Mouse (Mus musculus) forebrain, embryonic 12.5 days (tissue): ENCODE data around the gene Nat14. TPM values are rescaled to one million over a fixed set of nuclear protein-coding genes. Genes with fewer than 3 reads are reported as not detected.

Experiments
- ATAC-seq: fragments of 200-750 bp; cut with Nextera tagmentation; 2 replicates; pipeline ENCODE4 v1.8.0; 2017; ENCODE audit warnings: moderate TSS enrichment; ENCODE audit not compliant: low FRiP score
- H3K27ac ChIP-seq: fragments of 300-500 bp; sonication (generic); 2 replicates; pipeline ENCODE4 v1.5.1; 2016; ENCODE audit warnings: mild to moderate bottlenecking
- H3K27me3 ChIP-seq: fragments of 300-500 bp; sonication (generic); 2 replicates; pipeline ENCODE4 v1.6.1; 2016; ENCODE audit warnings: mild to moderate bottlenecking
- H3K36me3 ChIP-seq: fragments of 300-500 bp; sonication (generic); replicated peaks from 2 replicates; pipeline ENCODE4 v1.6.1; 2016; ENCODE audit warnings: mild to moderate bottlenecking
- H3K4me1 ChIP-seq: fragments of 300-500 bp; sonication (generic); 2 replicates; pipeline ENCODE4 v1.6.1; 2016
- H3K4me2 ChIP-seq: fragments of 300-500 bp; sonication (generic); 2 replicates; pipeline ENCODE4 v1.6.1; 2016; ENCODE audit warnings: mild to moderate bottlenecking, moderate library complexity
- H3K4me3 ChIP-seq: fragments of 300-500 bp; sonication (generic); replicated peaks from 2 replicates; pipeline ENCODE4 v1.5.1; 2016; ENCODE audit warnings: mild to moderate bottlenecking
- H3K9ac ChIP-seq: fragments of 300-500 bp; sonication (generic); 2 replicates; pipeline ENCODE4 v1.6.1; 2016; ENCODE audit warnings: mild to moderate bottlenecking
- H3K9me3 ChIP-seq: fragments of 300-500 bp; sonication (generic); 2 replicates; pipeline ENCODE4 v1.6.1; 2016
- WGBS: fragments of 180-500 bp; shearing (Covaris S2); methylation state at CpG from one replicate; pipeline ENCODE4 v1.1.7; 2016; 5-methylcytosine and 5-hydroxymethylcytosine counted together
- polyA plus RNA-seq: library from polyadenylated mRNA; unstranded; fragments of >200 nt; fragmentation: Nextera tagmentation; extraction: Ambion mirVana; gene quantifications from 2 replicates; pipeline ENCODE4 v1.2.1, GENCODE M21; 2016

The Nat14 gene
- polyA plus RNA-seq, 1 experiment from 2014 or later: 19.4 TPM

DNA sequence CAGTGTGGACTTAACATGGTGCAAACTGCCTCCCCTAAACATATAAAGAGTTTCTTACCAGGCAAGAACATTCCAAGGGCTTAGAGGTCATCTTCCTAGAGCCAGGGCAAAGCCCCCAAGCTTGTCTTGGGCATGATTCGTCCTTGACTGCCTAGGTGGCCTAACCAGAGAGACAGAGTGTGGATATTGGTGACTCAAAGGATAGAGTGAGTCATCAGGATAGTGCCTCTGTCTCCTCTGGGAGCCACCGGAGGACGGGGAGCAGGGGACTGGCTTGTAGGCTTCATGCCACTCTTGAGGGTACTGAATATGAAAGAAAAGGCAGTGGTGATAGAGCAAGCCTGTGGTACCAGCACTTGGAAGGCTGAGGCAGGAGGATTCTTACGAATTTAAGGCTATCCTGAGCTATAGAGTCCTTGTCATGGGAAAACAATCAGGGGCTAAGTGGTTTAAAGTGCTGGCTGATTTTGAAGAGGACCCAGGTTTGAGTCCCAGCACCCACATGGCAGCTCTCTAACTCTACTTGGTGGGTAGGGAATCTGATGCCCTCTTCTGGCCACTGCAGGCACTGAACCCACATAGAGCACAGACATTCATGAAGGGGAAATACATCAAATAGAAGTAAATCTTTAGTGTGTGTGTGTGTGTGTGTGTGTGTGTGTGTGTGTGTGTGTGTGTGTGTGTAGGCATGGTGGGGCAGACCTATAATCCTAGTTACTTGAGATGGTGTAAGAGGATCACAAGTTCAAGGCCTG, 12.5 kb downstream of the Nat14 start:
- 0 out of 2 replicates have a peak, but pooled peaks cover 7% of the 10 kb centered on the region for H3K9me3 ChIP-seq
- no peaks in the 10 kb centered on the region for H3K4me1 ChIP-seq
- H3K36me3 ChIP-seq: no peaks in the 10 kb centered on the region
- no peak overlapping the region for H3K4me2 ChIP-seq
- H3K27ac ChIP-seq: no peak overlapping the region
- H3K27me3 ChIP-seq: no peaks in the 10 kb centered on the region
- 74% methylated on average over 4 of the region's 4 CpGs for WGBS
- no peak overlapping the region for H3K4me3 ChIP-seq
- no peak for ATAC-seq
- no peak overlapping the region for H3K9ac ChIP-seq

GRCm38 (mm10) chr7:4936832-4937231, 15.0 kb downstream of the Nat14 start:
- Histone ChIP-seq H3K27me3 (no peaks in the 10 kb centered on the region), H3K9ac (no peak overlapping the region), H3K4me3 (no peak overlapping the region), H3K27ac (no peak overlapping the region), H3K4me1 (no peaks in the 10 kb centered on the region), H3K36me3 (no peaks in the 10 kb centered on the region), H3K4me2 (no peak overlapping the region), H3K9me3 (0 out of 2 replicates have a peak, but pooled peaks cover 7% of the 10 kb centered on the region)
- ATAC-seq: no peak
- 84% methylated on average over 10 of the region's 10 CpGs for WGBS

DNA sequence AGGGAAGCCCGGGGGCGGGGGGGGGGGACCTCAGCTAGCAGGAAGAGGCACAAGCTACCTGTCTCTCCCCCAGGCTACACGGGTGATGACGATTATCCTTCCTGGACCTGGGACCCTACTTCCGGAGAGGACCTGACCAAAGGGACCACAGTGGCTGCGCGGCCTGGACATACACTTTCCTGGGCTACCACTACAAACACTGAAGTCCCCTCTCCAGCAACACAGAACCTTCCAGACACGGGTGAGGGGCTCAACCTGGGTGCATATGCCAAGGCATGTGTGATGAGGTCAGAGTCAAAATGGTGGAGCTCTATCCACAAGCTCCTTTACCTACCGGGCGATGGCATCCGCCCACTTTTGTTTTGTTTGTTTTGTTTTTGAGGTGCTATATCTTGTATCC, 15.6 kb downstream of the Nat14 start:
- H3K36me3 ChIP-seq: no peaks in the 10 kb centered on the region
- H3K4me2 ChIP-seq: no peak overlapping the region
- no peak overlapping the region for H3K4me3 ChIP-seq
- H3K9me3 ChIP-seq: 0 out of 2 replicates have a peak, but pooled peaks cover 7% of the 10 kb centered on the region
- H3K27ac ChIP-seq: no peak overlapping the region
- no peaks in the 10 kb centered on the region for H3K27me3 ChIP-seq
- H3K9ac ChIP-seq: no peak overlapping the region
- ATAC-seq: no peak
- WGBS: 87% methylated on average over 10 of the region's 11 CpGs
- H3K4me1 ChIP-seq: no peaks in the 10 kb centered on the region

DNA sequence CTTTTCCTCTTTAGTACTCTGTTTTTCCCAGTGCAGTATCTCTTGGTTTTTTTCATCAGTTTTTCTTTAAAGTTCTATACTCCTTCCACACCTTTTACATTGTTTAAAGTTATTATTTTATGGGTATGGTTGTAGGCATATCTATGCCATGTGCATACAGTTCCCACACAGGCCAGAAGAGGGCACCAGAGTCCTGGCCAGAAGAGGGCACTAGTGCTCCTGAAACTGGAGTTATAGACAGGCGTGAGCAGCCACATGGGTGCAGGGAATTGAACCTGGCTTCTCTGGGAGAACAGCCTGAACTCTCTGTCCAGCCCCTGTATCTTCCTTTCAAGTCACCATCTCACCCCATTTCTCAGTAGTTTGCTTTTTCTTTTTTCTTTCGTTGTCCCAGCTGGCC, 16.6 kb downstream of the Nat14 start:
- no peaks in the 10 kb centered on the region for H3K27me3 ChIP-seq
- ATAC-seq: no peak; the same call in 1 of the 2 replicates
- WGBS: 30% methylated on average over 2 of the region's 2 CpGs

GRCm38 (mm10) chr7:4940068-4940479, 18.2 kb downstream of the Nat14 start:
- ATAC-seq: peak; percentile 67; the same call in 1 of the 2 replicates
- WGBS: 21% methylated on average over 9 of the region's 9 CpGs

More for the DNA sequence above, 16.6 kb downstream of the Nat14 start:
- H3K36me3 ChIP-seq: no peaks in the 10 kb centered on the region
- H3K4me1 ChIP-seq: peaks cover 2% of the 10 kb centered on the region; the same call in 1 of the 2 replicates
- H3K27ac ChIP-seq: no peak overlapping the region
- H3K9ac ChIP-seq: no peak overlapping the region
- H3K4me3 ChIP-seq: no peak overlapping the region
- 0 out of 2 replicates have a peak, but pooled peaks cover 7% of the 10 kb centered on the region for H3K9me3 ChIP-seq
- no peak overlapping the region for H3K4me2 ChIP-seq

DNA sequence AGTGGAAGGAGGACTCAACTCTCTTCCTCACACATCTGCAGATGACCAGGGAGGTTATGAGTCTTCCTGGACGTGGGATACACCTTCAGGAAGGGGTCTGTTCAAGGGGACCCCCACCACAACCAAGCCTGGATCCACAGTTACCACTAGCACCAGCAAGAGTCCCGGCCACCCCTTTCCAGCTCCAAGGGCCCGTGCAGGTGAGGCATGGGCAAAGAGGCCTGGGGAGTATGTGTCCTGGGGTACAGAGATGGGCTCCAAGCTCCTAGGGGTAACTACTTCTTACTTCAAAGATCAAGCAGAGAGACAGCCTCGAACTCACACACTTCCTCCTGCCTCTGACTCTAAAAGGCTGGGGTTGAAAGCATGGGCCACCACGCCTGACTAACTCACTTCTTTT, 20.8 kb downstream of the Nat14 start:
- no peak overlapping the region for H3K27ac ChIP-seq
- 56% methylated on average over 5 of the region's 5 CpGs for WGBS

More at GRCm38 (mm10) chr7:4940068-4940479, 18.2 kb downstream of the Nat14 start:
- Histone ChIP-seq H3K27ac (no peak overlapping the region), H3K9ac (no peak overlapping the region), H3K27me3 (no peaks in the 10 kb centered on the region), H3K9me3 (no peaks in the 10 kb centered on the region), H3K4me1 (peaks cover 4% of the 10 kb centered on the region; the same call in 1 of the 2 replicates), H3K4me2 (no peak overlapping the region), H3K36me3 (no peaks in the 10 kb centered on the region), H3K4me3 (no peak overlapping the region)

GRCm38 (mm10) chr7:4943223-4943815, 21.5 kb downstream of the Nat14 start:
- no peaks in the 10 kb centered on the region for H3K9me3 ChIP-seq
- no peaks in the 10 kb centered on the region for H3K36me3 ChIP-seq
- H3K4me3 ChIP-seq: peak overlapping the region; percentile 28
- 19% methylated on average over 15 of the region's 15 CpGs for WGBS
- H3K4me2 ChIP-seq: peak overlapping the region; percentile 45
- H3K27ac ChIP-seq: no peak overlapping the region
- no peak overlapping the region; the same call in 1 of the 2 replicates for H3K9ac ChIP-seq
- no peaks in the 10 kb centered on the region for H3K27me3 ChIP-seq
- H3K4me1 ChIP-seq: peaks cover 4% of the 10 kb centered on the region; the same call in 1 of the 2 replicates
- peak; percentile 76 for ATAC-seq

More for the DNA sequence above, 20.8 kb downstream of the Nat14 start:
- Histone ChIP-seq H3K36me3 (no peaks in the 10 kb centered on the region), H3K4me2 (no peak overlapping the region), H3K9me3 (no peaks in the 10 kb centered on the region), H3K9ac (no peak overlapping the region), H3K4me1 (peaks cover 4% of the 10 kb centered on the region; the same call in 1 of the 2 replicates), H3K27me3 (no peaks in the 10 kb centered on the region), H3K4me3 (no peak overlapping the region)
- ATAC-seq: no peak

DNA sequence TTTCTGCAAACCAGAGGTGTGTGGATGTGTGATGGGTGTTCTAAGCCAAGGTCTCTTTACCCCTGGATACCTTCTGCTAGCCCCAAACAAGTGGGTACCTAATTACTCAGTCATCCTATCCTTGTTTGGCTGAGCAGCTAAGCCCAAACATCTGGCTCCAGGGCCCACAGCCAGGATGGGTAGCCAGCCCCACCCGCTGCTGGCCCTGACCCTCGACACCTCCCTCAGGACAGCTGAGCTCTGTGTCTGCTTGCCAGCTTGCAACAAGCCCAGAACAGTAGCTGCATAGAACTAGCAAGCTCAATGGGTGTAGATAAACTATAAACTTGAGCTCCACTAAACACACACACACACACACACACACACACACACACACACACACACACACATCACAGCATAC, 26.0 kb downstream of the Nat14 start:
- ATAC-seq: no peak
- no peak overlapping the region for H3K4me3 ChIP-seq
- WGBS: 73% methylated on average over 2 of the region's 2 CpGs
- no peak overlapping the region for H3K27ac ChIP-seq
- H3K27me3 ChIP-seq: no peaks in the 10 kb centered on the region
- H3K9me3 ChIP-seq: no peaks in the 10 kb centered on the region
- H3K4me2 ChIP-seq: no peak overlapping the region
- no peaks in the 10 kb centered on the region for H3K36me3 ChIP-seq
- peaks cover 4% of the 10 kb centered on the region; the same call in 1 of the 2 replicates for H3K4me1 ChIP-seq
- no peak overlapping the region for H3K9ac ChIP-seq

DNA sequence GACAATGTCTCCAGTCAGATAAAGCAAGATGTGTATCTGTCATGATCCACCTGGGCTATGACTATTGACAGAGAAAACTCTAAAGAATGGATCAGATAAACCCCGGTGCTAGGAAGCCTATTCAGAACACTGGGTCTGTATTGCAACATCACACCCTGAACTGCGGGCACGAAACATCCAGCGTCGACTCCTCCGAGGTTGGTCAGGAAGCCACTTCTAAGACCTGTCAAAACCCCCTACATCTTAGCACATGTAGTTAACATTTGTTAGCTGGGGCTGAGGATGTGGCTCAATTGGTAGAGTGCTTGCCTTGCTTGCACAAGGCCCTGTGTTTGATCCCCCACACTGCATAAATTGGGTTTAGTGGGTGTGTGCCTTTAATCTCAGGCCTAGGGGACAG, 26.6 kb downstream of the Nat14 start:
- H3K4me2 ChIP-seq: no peak overlapping the region
- H3K9ac ChIP-seq: no peak overlapping the region
- no peak overlapping the region for H3K27ac ChIP-seq
- ATAC-seq: no peak
- H3K4me3 ChIP-seq: no peak overlapping the region
- 82% methylated on average over 6 of the region's 6 CpGs for WGBS
- peaks cover 5% of the 10 kb centered on the region; the same call in 1 of the 2 replicates for H3K27me3 ChIP-seq
- no peaks in the 10 kb centered on the region for H3K9me3 ChIP-seq
- peaks cover 2% of the 10 kb centered on the region; the same call in 1 of the 2 replicates for H3K4me1 ChIP-seq
- H3K36me3 ChIP-seq: no peaks in the 10 kb centered on the region

DNA sequence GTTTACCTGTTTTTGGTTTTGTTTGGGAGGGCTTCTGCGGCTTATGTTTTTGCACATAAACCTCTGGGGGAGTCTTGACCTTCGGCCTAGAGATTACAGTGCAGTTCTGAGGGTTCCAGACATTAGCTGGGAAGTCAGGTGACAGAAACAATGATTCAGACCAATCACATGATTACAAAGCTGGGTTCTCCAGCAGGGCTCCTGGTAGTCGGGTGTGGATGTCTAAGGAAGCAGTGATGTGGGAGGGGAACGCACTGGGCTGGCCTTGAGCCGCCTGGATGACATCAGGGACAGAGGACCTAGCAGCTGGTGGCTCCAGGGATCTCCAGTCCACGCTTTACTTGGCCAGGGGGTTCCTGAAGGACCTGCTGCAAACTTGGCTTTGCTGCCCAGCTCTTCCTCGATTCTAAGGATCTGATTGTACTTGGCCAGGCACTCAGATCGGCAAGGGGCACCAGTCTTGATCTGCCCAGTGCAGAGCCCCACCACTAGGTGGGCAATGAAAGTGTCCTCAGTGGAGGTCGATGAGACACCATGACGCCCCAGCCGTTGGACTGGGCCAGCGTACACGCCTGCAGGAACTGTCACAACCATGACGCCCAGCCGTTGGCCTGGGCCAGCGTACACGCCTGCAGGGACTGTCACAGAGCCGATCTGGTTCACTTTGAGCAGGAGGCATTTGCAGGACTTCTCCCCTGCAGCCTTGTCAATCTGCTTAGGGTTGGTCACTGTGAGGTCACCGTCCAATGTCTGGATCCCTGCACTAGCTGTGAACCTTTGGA, 28.9 kb downstream of the Nat14 start:
- no peaks in the 10 kb centered on the region for H3K4me1 ChIP-seq
- H3K9me3 ChIP-seq: no peaks in the 10 kb centered on the region
- no peak overlapping the region for H3K4me3 ChIP-seq
- peaks cover 6% of the 10 kb centered on the region; the same call in 1 of the 2 replicates for H3K27me3 ChIP-seq
- H3K4me2 ChIP-seq: no peak overlapping the region
- H3K36me3 ChIP-seq: no peaks in the 10 kb centered on the region
- ATAC-seq: no peak
- no peak overlapping the region for H3K9ac ChIP-seq
- no peak overlapping the region for H3K27ac ChIP-seq
- WGBS: 85% methylated on average over 19 of the region's 19 CpGs

DNA sequence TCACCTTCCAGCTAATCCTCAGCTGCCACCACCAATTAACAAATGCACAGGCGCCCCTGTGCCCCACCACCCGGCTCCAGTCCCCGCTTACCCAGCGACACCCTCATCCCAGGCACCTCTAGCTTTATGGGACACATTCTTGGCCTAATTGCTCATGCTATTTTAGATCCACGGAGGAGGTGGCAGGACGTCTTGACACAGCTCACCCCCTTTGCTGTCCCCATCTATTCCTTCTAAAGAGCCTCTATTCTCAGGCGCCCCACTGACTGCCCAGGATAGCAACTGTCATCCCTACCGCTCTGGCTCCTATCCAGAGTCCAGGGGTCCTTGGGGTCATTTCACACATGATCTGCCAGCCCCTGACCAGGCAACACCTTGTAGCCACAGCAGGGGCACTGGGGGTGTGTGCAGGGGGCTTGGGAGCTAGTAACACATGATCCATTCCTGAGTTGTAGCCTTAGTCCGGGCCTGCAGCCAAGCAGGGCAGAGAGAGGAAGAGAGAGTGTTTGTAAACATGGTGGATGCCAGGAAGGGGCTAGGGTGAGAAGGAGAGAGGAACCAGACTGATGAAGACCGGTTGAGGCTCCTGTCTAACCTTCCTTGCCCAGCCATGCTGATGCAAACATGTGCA, 32.1 kb downstream of the Nat14 start:
- H3K27ac ChIP-seq: no peak overlapping the region
- no peak overlapping the region for H3K4me3 ChIP-seq
- no peaks in the 10 kb centered on the region for H3K4me1 ChIP-seq
- no peak overlapping the region for H3K4me2 ChIP-seq
- ATAC-seq: no peak
- no peaks in the 10 kb centered on the region for H3K36me3 ChIP-seq
- WGBS: 32% methylated on average over 10 of the region's 10 CpGs
- H3K9me3 ChIP-seq: no peaks in the 10 kb centered on the region
- no peak overlapping the region for H3K9ac ChIP-seq
- peaks cover 6% of the 10 kb centered on the region; the same call in 1 of the 2 replicates for H3K27me3 ChIP-seq
